Mouse (Mus musculus): ENCODE results near the gene Fam219a. TPM values are rescaled to one million over a fixed set of nuclear protein-coding genes. Genes with fewer than 3 reads are reported as not detected.

The Fam219a gene
- total RNA-seq, 1 experiment from 2014 or later, result 20.0 TPM

- no peak for DNase-seq
Measured at GRCm38 (mm10) chr4:41504325-41504724, 65.0 kb downstream of the Fam219a start.

- peak; percentile 100 for DNase-seq
Measured at GRCm38 (mm10) chr4:41502986-41503412, 66.3 kb downstream of the Fam219a start, which contains the start of gene AI464131. Gene AI464131 (minus strand): TSS chr4:41503076.

- DNase-seq, result no peak
Measured at GRCm38 (mm10) chr4:41502171-41502940, 67.0 kb downstream of the Fam219a start.

GRCm38 (mm10) chr4:41500787-41501186 lies 68.6 kb downstream of the Fam219a start:
- DNase-seq, result no peak

GRCm38 (mm10) chr4:41499619-41500018 lies 69.7 kb downstream of the Fam219a start:
- no peak for DNase-seq

- DNase-seq, result no peak
Measured at GRCm38 (mm10) chr4:41498921-41499391, 70.4 kb downstream of the Fam219a start.

GRCm38 (mm10) chr4:41497995-41498845 lies 71.1 kb downstream of the Fam219a start:
- DNase-seq, result no peak

- DNase-seq, result no peak
Measured at GRCm38 (mm10) chr4:41497579-41497978, 71.8 kb downstream of the Fam219a start.

GRCm38 (mm10) chr4:41497046-41497445 lies 72.3 kb downstream of the Fam219a start:
- no peak for DNase-seq

GRCm38 (mm10) chr4:41495850-41496249 lies 73.5 kb downstream of the Fam219a start:
- DNase-seq, result no peak

GRCm38 (mm10) chr4:41495076-41495475 lies 74.3 kb downstream of the Fam219a start:
- no peak for DNase-seq

- no peak for DNase-seq
Measured at GRCm38 (mm10) chr4:41494378-41494777, 75.0 kb downstream of the Fam219a start.

GRCm38 (mm10) chr4:41493464-41494116 lies 75.7 kb downstream of the Fam219a start:
- no peak for DNase-seq

- DNase-seq, result no peak
Measured at GRCm38 (mm10) chr4:41492951-41493350, 76.4 kb downstream of the Fam219a start.

- no peak for DNase-seq
Measured at GRCm38 (mm10) chr4:41481601-41482017, 87.7 kb downstream of the Fam219a start.

GRCm38 (mm10) chr4:41480254-41480653 lies 89.1 kb downstream of the Fam219a start:
- DNase-seq, result peak; percentile 36

- no peak for DNase-seq
Measured at GRCm38 (mm10) chr4:41479456-41479804, 89.9 kb downstream of the Fam219a start.

- DNase-seq, result no peak
Measured at GRCm38 (mm10) chr4:41478751-41479455, 90.4 kb downstream of the Fam219a start.

- no peak for DNase-seq
Measured at GRCm38 (mm10) chr4:41477648-41478160, 91.6 kb downstream of the Fam219a start.

- DNase-seq, result no peak
Measured at GRCm38 (mm10) chr4:41471384-41471689, 98.0 kb downstream of the Fam219a start.

- DNase-seq, result no peak
Measured at GRCm38 (mm10) chr4:41470684-41471383, 98.5 kb downstream of the Fam219a start.

Data from adrenal gland, postnatal 25 days (tissue).